Mouse (Mus musculus): ENCODE results near the gene Egfem1. TPM values are rescaled to one million over a fixed set of nuclear protein-coding genes. Genes with fewer than 3 reads are reported as not detected.

The Egfem1 gene
- polyA plus RNA-seq, 1 experiment: 12.9 TPM

DNA sequence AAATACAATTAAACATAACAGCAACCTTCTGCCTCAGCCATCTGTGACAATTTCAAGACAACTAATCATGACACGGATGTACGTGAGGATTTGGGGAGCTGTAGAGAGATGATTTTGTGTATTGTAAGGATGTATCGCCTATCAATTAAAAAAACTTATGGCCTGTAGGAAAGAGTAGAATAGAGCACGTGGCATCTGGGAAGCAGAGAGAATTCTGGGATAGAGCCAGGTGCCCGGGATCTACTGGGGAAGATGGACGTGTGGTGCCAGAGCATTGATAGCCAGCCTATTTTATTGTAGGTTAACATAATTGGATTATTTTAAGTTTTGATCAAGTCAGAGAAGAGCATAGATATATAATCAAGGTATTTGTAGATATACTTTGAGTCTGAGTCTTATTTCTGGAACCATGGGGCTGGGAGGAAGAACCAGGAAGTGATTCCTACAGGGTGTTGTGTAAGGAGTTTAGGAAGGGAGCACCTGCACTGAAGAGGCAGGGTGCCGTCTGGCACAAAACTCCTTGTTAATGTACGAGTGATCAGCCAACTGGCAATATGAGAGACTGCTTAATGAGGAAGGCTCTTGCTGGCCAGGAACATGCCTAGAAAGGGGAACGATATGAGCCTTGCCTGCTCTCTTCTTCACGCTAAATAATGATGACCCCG lies 443.6 kb downstream of the Egfem1 start:
- Histone ChIP-seq H3K4me1 (ENCODE audit: control insufficient read depth, insufficient read depth, low read length) (no peaks in the 10 kb centered on the region), H3K27ac (ENCODE audit: insufficient read depth, low read length) (no peak overlapping the region), H3K4me3 (ENCODE audit: insufficient read depth, low read length) (no peak overlapping the region)
- no peak for TF ChIP-seq POLR2A (IDR thresholded peaks at IDR 0.05; ENCODE audit: extremely low read depth, insufficient read depth, low read length)
- no peak for TF ChIP-seq CTCF (IDR thresholded peaks at IDR 0.05; ENCODE audit: extremely low read depth, insufficient read depth, low read length)

DNA sequence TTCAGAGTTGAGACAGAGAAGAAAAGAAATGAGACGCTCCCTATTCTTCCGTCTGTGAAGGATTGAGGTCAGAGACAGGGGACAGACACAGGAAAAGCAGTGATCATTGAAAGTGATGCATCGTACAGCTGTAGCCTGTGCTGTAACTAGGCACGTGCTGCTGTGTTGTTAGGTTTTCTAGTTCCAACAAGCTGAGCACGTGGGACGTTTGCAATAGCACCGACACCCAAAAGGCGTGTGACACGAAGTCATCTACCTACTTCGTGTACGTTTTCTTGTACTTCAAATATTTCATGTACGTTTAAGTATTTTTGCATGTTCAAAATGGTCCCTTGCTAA lies 444.1 kb downstream of the Egfem1 start:
- Histone ChIP-seq H3K4me3 (ENCODE audit: insufficient read depth, low read length) (no peak overlapping the region), H3K27ac (ENCODE audit: insufficient read depth, low read length) (no peak overlapping the region), H3K4me1 (ENCODE audit: control insufficient read depth, insufficient read depth, low read length) (no peaks in the 10 kb centered on the region)
- TF ChIP-seq CTCF (IDR thresholded peaks at IDR 0.05; ENCODE audit: extremely low read depth, insufficient read depth, low read length) (no peak), POLR2A (IDR thresholded peaks at IDR 0.05; ENCODE audit: extremely low read depth, insufficient read depth, low read length) (no peak)

- peaks cover 2% of the 10 kb centered on the region; the same call in 1 of the 2 replicates for H3K4me1 ChIP-seq (ENCODE audit: control insufficient read depth, insufficient read depth, low read length)
- H3K27ac ChIP-seq (ENCODE audit: insufficient read depth, low read length): no peak overlapping the region
- no peak overlapping the region for H3K4me3 ChIP-seq (ENCODE audit: insufficient read depth, low read length)
- TF ChIP-seq POLR2A (IDR thresholded peaks at IDR 0.05; ENCODE audit: extremely low read depth, insufficient read depth, low read length) (no peak), CTCF (IDR thresholded peaks at IDR 0.05; ENCODE audit: extremely low read depth, insufficient read depth, low read length) (no peak)
Measured at GRCm38 (mm10) chr3:29539211-29539610, 457.4 kb downstream of the Egfem1 start.

- TF ChIP-seq POLR2A (IDR thresholded peaks at IDR 0.05; ENCODE audit: extremely low read depth, insufficient read depth, low read length) (no peak), CTCF (IDR thresholded peaks at IDR 0.05; ENCODE audit: extremely low read depth, insufficient read depth, low read length) (no peak)
- Histone ChIP-seq H3K27ac (ENCODE audit: insufficient read depth, low read length) (no peak overlapping the region), H3K4me3 (ENCODE audit: insufficient read depth, low read length) (no peak overlapping the region), H3K4me1 (ENCODE audit: control insufficient read depth, insufficient read depth, low read length) (peaks cover 2% of the 10 kb centered on the region; the same call in 1 of the 2 replicates)
Measured at GRCm38 (mm10) chr3:29539902-29540301, 458.1 kb downstream of the Egfem1 start.

GRCm38 (mm10) chr3:29541477-29542079 lies 459.8 kb downstream of the Egfem1 start:
- no peak for TF ChIP-seq CTCF (IDR thresholded peaks at IDR 0.05; ENCODE audit: extremely low read depth, insufficient read depth, low read length)
- no peak for TF ChIP-seq POLR2A (IDR thresholded peaks at IDR 0.05; ENCODE audit: extremely low read depth, insufficient read depth, low read length)
- H3K27ac ChIP-seq (ENCODE audit: insufficient read depth, low read length): no peak overlapping the region
- H3K4me3 ChIP-seq (ENCODE audit: insufficient read depth, low read length): no peak overlapping the region
- H3K4me1 ChIP-seq (ENCODE audit: control insufficient read depth, insufficient read depth, low read length): peaks cover 2% of the 10 kb centered on the region; the same call in 1 of the 2 replicates

DNA sequence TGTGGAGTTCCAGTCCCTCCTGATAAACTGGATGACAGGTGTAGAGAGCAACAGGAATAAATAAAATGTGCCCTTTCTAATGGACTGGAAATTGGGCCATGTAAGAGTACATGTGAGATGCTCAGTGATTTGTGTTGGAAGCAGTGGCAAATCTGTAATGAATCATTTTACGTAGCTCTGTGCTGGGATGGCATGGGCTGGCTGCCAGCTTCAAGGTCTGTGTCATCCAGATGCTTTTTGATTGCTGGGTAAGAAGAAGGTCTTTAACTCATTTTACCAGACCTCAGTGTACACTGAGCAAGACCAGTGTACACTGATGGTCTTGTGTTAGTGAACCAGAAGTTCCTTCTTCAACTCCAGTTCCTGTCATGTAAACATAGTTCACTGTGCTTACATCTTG lies 462.2 kb downstream of the Egfem1 start:
- TF ChIP-seq CTCF (IDR thresholded peaks at IDR 0.05; ENCODE audit: extremely low read depth, insufficient read depth, low read length): no peak
- no peak for TF ChIP-seq POLR2A (IDR thresholded peaks at IDR 0.05; ENCODE audit: extremely low read depth, insufficient read depth, low read length)
- Histone ChIP-seq H3K4me1 (ENCODE audit: control insufficient read depth, insufficient read depth, low read length) (peaks cover 2% of the 10 kb centered on the region; the same call in 1 of the 2 replicates), H3K4me3 (ENCODE audit: insufficient read depth, low read length) (no peak overlapping the region), H3K27ac (ENCODE audit: insufficient read depth, low read length) (no peak overlapping the region)

DNA sequence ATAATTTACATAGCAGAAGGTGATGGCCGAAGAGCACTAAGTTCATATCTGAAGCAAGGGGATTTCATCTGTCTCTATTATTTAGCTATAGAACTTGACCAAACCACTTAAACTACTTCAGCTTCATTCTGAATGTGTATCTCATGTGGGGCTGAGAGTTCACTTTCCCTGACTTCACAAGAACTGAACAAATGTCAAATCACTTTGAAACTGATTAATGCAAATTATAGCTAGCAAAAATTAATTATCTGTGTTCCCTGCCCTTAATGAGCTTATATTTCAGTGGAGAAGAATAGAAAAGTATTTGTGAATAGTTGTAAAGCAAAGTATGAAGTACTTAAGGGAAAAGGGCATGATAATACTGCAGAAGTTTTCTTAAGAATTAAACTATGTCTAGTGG lies 481.3 kb downstream of the Egfem1 start:
- TF ChIP-seq POLR2A (IDR thresholded peaks at IDR 0.05; ENCODE audit: extremely low read depth, insufficient read depth, low read length) (no peak), CTCF (IDR thresholded peaks at IDR 0.05; ENCODE audit: extremely low read depth, insufficient read depth, low read length) (no peak)
- H3K4me1 ChIP-seq (ENCODE audit: control insufficient read depth, insufficient read depth, low read length): no peaks in the 10 kb centered on the region
- H3K27ac ChIP-seq (ENCODE audit: insufficient read depth, low read length): no peak overlapping the region
- no peak overlapping the region for H3K4me3 ChIP-seq (ENCODE audit: insufficient read depth, low read length)

DNA sequence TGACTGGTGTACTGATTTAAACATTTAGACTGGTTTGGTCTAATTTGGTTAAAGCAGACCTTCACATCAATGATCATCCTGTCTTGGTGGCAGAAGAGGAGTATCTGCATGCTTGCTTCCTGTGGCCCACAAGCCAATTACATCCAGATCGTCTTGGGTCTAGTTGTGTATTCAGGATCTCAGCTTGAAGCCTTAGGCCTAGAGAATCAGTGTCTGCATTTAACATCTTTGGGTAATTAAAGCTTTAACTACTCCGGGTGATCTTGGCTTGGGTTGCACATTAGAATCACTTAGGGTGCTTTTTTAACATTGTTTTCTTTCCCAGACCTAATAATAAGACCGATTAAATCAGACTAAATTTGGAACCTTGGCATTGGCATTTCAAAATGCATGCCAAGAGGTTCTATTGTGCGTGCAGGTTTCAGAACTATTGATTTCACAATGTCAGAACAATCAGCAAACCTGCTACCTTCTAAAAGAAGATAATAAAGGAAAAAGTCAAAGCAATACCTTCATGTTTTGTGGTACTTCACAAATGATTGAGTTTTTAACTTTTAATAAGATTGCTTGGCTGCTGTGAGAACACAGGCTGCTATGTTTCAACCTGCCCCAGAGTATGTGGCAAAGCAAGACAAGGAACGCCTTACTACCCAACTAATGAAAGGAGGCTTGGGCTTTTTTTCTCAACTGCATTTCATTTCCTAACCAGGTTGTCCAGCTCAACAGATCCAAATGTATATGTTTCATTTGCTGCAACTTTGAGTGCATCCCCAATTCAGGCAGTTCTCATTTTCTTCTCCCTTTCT lies 496.4 kb downstream of the Egfem1 start:
- Histone ChIP-seq H3K4me3 (ENCODE audit: insufficient read depth, low read length) (no peak overlapping the region), H3K27ac (ENCODE audit: insufficient read depth, low read length) (no peak overlapping the region), H3K4me1 (ENCODE audit: control insufficient read depth, insufficient read depth, low read length) (no peaks in the 10 kb centered on the region; the same call in 1 of the 2 replicates)
- TF ChIP-seq POLR2A (IDR thresholded peaks at IDR 0.05; ENCODE audit: extremely low read depth, insufficient read depth, low read length) (no peak), CTCF (IDR thresholded peaks at IDR 0.05; ENCODE audit: extremely low read depth, insufficient read depth, low read length) (no peak)

DNA sequence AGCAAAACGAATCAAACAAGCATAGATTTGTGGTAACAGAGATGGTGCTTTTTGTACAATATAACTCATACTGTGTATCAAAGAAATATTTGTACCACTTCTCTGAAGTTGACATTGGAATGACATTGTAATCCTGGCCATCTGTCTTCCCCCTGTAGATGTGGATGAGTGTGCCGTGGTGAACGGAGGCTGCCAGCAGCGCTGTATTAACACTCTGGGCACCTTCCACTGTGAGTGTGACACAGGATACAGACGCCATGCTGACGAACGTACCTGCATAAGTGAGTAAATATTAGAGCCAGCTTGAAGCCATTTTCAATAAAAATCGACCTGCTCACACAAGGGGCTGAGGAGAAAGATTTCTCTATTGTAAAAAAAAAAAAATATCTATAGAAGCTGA lies 500.9 kb downstream of the Egfem1 start:
- no peak overlapping the region for H3K27ac ChIP-seq (ENCODE audit: insufficient read depth, low read length)
- no peak for TF ChIP-seq CTCF (IDR thresholded peaks at IDR 0.05; ENCODE audit: extremely low read depth, insufficient read depth, low read length)
- TF ChIP-seq POLR2A (IDR thresholded peaks at IDR 0.05; ENCODE audit: extremely low read depth, insufficient read depth, low read length): no peak
- no peak overlapping the region for H3K4me3 ChIP-seq (ENCODE audit: insufficient read depth, low read length)
- no peaks in the 10 kb centered on the region; the same call in 1 of the 2 replicates for H3K4me1 ChIP-seq (ENCODE audit: control insufficient read depth, insufficient read depth, low read length)

Data from cortical plate, adult 2 months (tissue).